ENCODE assay signal across 10 mouse cellular contexts in the genomic region with DNA sequence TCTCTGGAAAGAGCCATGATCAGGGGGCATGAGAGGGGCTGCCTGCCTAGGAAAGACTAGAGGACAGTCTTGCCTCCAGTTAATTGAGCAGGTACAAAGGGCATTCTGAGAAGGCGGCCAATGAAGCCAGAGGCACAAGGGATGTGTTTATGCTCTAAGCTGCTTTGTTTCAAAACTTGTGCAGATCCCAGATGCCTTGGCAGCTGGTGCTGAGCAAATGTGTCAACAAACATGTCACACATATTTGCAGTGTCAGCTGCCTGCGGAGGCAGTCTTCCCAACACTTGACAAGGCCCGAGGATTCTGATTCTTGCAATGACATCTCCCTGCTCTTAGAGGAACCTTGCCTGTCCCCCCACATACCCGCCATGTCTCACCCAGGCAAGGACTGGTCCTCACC. TPM values are rescaled to one million over a fixed set of nuclear protein-coding genes. Genes with fewer than 3 reads are reported as not detected.
DNase-seq lines count a peak whose midpoint lies in the region; ATAC-seq lines count a peak whose summit lies in the region.
"Had no signal": no experiment of that assay in that cellular context is flagged by ENCODE, and none has a peak within 500 bp of the region (broad histone marks: within the 10 kb centered on the region; RNA-seq: fewer than 3 reads in every experiment).

No protein-coding gene starts in this region.

- WGBS in heart, embryonic 10.5 days, result 60% methylated on average over 4 of the region's 4 CpGs
- WGBS in neural tube, embryonic 15.5 days, result 73% methylated on average over 4 of the region's 4 CpGs

- H3K27me3 ChIP-seq in heart, embryonic 10.5 days (ENCODE audit: insufficient read depth, poor library complexity, severe bottlenecking), result no peaks in the 10 kb centered on the region
- H3K27me3 ChIP-seq in neural tube, embryonic 15.5 days (replicated peaks), result no peaks in the 10 kb centered on the region
- H3K27me3 ChIP-seq: hindbrain, embryonic 15.5 days had no signal

- H3K27ac ChIP-seq in heart, embryonic 10.5 days, result no peak overlapping the region
- no peak overlapping the region for H3K27ac ChIP-seq in neural tube, embryonic 15.5 days (replicated peaks)
- H3K27ac ChIP-seq: hindbrain, embryonic 15.5 days had no signal

- intact Hi-C loops in heart, postnatal 14 days (cut with DNase I), result no loop called here
- intact Hi-C loops in left cerebral cortex, postnatal 25 days (cut with DNase I), result no loop called here

- peak; percentile 5 to 14 for DNase-seq in heart, postnatal 14 days
- DNase-seq in heart, embryonic 10.5 days (ENCODE audit: low spot score), result no peak
- peak; percentile 92 for DNase-seq in adipocyte (ENCODE audit: low spot score)
- peak; percentile 72 for DNase-seq in layer of hippocampus, adult 11-12 months (ENCODE audit: low spot score)
- DNase-seq in left cerebral cortex, postnatal 25 days (ENCODE audit: low spot score in 2 of 2), result peak; percentile 65 to 81
- no peak for DNase-seq in urinary bladder, postnatal 25 days (ENCODE audit: low spot score)
- DNase-seq in ovary, postnatal 14 days (ENCODE audit: low spot score), result no peak
- DNase-seq: kidney, postnatal 14 days had no signal

- no peak for ATAC-seq in neural tube, embryonic 15.5 days (ENCODE audit: low FRiP score)

- H3K4me3 ChIP-seq in heart, embryonic 10.5 days, result no peak overlapping the region
- no peak overlapping the region for H3K4me3 ChIP-seq in neural tube, embryonic 15.5 days (replicated peaks)
- H3K4me3 ChIP-seq: hindbrain, embryonic 15.5 days had no signal

- no peak overlapping the region for H3K9ac ChIP-seq in neural tube, embryonic 15.5 days (replicated peaks)
- H3K9ac ChIP-seq: hindbrain, embryonic 15.5 days had no signal

- H3K9me3 ChIP-seq in heart, embryonic 10.5 days, result no peaks in the 10 kb centered on the region
- H3K9me3 ChIP-seq in neural tube, embryonic 15.5 days (replicated peaks), result no peaks in the 10 kb centered on the region
- H3K9me3 ChIP-seq: hindbrain, embryonic 15.5 days had no signal

- H3K4me2 ChIP-seq in neural tube, embryonic 15.5 days, result no peak overlapping the region
- H3K4me2 ChIP-seq: hindbrain, embryonic 15.5 days had no signal

- no peaks in the 10 kb centered on the region for H3K36me3 ChIP-seq in heart, embryonic 10.5 days
- H3K36me3 ChIP-seq in neural tube, embryonic 15.5 days, result peaks cover 6% of the 10 kb centered on the region

- H3K4me1 ChIP-seq in heart, embryonic 10.5 days, result no peaks in the 10 kb centered on the region
- H3K4me1 ChIP-seq in neural tube, embryonic 15.5 days, result no peaks in the 10 kb centered on the region
- H3K4me1 ChIP-seq: hindbrain, embryonic 15.5 days had no signal

RNA-seq across cellular contexts. Expression of a gene that starts 42.1 kb away (rescaled TPM):
- total RNA-seq in heart, postnatal 14 days (2021), result 10 to 100 TPM; 30.0 to 32.2 TPM
- 49.1 and 52.8 TPM in 2 replicates for polyA plus RNA-seq in heart, embryonic 10.5 days (2016; fragmentation: Nextera tagmentation; extraction: Ambion mirVana)
- total RNA-seq in left cerebral cortex, postnatal 25 days (2021), result 10 to 100 TPM; 26.8 to 31.0 TPM
- polyA plus RNA-seq in neural tube, embryonic 15.5 days (2015; fragmentation: Nextera tagmentation; extraction: Ambion mirVana), result 38.2 and 44.6 TPM in 2 replicates

RNA-seq across cellular contexts. Expression of a gene that starts 42.1 kb away (rescaled TPM):
- total RNA-seq in heart, postnatal 14 days (2021), result 10 to 100 TPM; 15.5 to 15.6 TPM
- polyA plus RNA-seq in heart, embryonic 10.5 days (2016; fragmentation: Nextera tagmentation; extraction: Ambion mirVana), result 19.2 and 20.9 TPM in 2 replicates
- 10 to 100 TPM; 12.6 to 12.8 TPM for total RNA-seq in left cerebral cortex, postnatal 25 days (2021)
- 20.0 and 22.0 TPM in 2 replicates for polyA plus RNA-seq in neural tube, embryonic 15.5 days (2015; fragmentation: Nextera tagmentation; extraction: Ambion mirVana)

Comparison
In these comparisons a context has a peak if more than half of its experiments do, and no peak if none do; other contexts are left out.
1. DNase-seq: peak in heart, postnatal 14 days (2 of 2), adipocyte (single experiment), layer of hippocampus, adult 11-12 months (single experiment) and left cerebral cortex, postnatal 25 days (2 of 2); none in heart, embryonic 10.5 days (single experiment), urinary bladder, postnatal 25 days (single experiment) and ovary, postnatal 14 days (single experiment).